Mouse (Mus musculus) natural killer cell, adult 2 months (primary cell): ENCODE data around the gene Ginm1.
"Not testable (repeated sequence)": the region's sequence is repeated elsewhere in the genome, so short reads cannot be mapped to it uniquely, and the experiment has no call there.

Source experiments
- DNase-seq, 2 experiments: peaks; one replicate each; pipeline ENCODE4 v3.0.0; 2022; ENCODE audit warnings: low spot score in 2 of 2

Ginm1 gene

GRCm38 (mm10) chr10:7809937-7810336, 17.3 kb upstream of the Ginm1 start:
- peak; percentile 60 to 70 for DNase-seq

- no peak for DNase-seq
These were observed 10.0 kb upstream of the Ginm1 start for GRCm38 (mm10) chr10:7802519-7803140.

GRCm38 (mm10) chr10:7801258-7801657, 8.6 kb upstream of the Ginm1 start:
- no peak for DNase-seq

GRCm38 (mm10) chr10:7792254-7792750, 322 bp downstream of the Ginm1 start:
- no peak for DNase-seq

DNA sequence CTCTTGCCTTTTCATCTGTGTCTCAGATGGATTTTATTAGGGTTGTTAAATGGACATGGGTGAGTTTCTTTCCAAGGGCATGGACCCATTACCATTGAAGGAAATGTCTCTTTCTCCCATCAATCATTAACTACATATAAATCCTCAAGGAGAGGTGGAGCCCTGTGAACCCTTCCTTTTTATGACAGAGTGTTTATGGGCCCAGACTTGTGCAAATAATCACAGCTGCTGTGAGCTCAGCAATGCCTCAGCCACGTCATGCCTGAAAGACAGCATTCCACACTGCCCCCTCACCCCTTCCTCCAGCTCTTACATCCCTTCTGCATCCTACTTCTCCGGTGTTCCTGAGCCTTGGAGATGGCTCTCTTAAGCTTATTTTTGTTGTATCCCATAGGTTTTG, 5.3 kb downstream of the Ginm1 start:
- DNase-seq, result no peak

DNA sequence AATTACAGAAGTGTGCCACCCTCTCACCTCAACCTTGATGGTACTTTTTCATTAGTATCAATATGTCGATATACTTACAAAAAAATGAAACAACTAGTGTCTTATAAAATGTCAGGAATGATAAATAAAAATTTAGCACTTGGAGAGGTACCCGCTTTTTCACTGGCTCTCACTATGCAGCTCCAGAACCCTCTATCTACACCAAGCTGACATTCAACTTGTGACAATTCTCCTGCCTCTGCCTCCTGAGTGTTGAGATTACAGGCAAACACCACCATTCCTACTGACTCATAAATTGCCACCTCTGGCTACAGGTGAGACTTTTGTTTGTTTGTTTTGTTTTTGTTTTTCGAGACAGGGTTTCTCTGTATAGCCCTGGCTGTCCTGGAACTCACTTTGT, 11.4 kb downstream of the Ginm1 start:
- DNase-seq, result no peak

DNA sequence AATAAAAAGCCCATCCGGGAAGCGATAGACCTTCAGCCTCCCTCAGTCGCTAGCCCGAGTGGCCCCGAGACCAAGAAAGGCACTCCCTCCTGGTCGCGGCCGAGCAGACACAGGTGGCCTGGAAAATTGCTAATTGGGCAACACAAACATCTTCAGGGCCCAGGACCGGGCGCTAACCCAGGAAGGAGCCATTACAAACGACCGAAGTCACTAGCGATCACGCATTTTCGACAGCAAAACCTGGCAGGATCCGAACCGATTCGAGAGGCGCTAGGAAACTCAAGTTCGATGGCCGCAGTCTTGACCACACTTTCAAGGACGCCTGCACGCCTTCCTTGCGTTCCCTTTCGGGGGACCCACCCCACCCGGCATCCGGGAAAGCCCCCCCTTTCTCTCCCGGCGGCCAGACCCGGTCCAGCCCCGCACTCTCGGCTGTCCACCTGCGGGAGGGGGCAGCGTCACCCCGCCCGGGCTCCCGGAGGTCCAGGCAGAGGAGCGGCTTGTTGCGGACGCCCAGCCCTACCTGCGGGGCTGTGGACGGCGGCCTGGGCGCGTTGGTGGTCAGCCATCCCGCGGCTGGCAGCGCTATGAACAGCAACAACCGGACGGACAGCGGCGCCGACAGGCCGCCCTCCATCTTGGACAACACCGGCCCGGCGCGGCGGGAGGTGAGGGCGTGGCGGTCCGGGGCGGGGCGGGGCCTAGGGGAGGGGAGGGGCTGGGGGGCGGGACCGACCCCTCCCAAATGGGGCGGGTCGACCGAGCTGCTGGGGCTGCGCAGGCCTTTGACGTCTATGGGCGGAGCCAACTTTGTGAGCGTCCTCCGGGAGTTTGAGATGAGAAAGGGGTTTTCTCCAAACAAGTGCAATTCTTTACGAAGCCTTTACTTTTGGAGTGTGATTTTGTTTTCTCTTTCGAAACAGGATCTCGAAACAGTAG, 12.1 kb downstream of the Ginm1 start:
- peak; percentile 85 to 88 for DNase-seq

DNA sequence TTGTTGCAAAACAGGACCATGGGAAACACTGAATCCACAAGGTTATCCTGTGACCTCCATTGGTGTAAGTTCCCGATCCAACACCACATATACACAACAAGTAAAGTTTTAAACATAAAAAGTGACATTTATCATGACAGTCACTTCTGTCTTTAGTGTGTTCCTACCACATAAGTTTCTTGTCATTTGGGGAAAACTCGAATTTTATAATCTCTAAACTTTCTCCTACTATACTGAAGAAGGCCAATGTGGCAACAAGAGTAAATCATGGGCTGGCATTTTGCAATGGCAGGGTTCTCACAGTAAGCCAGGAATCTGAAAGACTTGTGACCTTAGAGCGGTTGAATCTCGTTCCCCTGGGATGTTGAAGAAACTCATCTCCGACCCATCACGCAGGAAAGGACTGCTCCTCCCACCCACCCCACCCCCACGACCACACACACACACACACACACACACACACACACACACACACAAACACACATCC, 12.8 kb downstream of the Ginm1 start:
- DNase-seq, result no peak

GRCm38 (mm10) chr10:7778361-7778760, 14.3 kb downstream of the Ginm1 start:
- no peak for DNase-seq

- DNase-seq, result no peak
These were observed 17.2 kb downstream of the Ginm1 start for GRCm38 (mm10) chr10:7775421-7775820.

GRCm38 (mm10) chr10:7772769-7773168, 19.9 kb downstream of the Ginm1 start:
- DNase-seq, result no peak

GRCm38 (mm10) chr10:7772346-7772745, 20.3 kb downstream of the Ginm1 start:
- DNase-seq, result no peak

DNA sequence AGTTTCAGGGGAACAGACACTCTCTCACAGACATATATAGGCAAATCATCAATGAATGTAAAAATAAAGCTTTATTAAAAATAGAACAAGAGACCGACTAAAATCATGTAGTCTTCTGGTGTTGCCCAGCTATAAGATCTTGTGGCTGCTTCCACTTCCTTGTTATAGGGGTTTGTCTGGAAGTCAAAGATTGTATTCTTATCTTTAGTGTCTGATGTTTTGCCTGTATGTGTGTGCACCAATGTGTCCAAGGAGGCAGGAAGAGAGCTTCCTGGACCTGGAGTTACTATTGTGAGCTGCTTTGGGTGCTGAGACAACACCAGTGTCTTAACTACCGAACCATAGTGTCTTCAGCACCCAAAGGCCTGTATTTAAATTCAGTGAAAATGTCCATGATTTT, 35.1 kb downstream of the Ginm1 start:
- DNase-seq, result no peak

- DNase-seq, result no peak
These were observed 43.9 kb downstream of the Ginm1 start for GRCm38 (mm10) chr10:7748752-7749151.

DNA sequence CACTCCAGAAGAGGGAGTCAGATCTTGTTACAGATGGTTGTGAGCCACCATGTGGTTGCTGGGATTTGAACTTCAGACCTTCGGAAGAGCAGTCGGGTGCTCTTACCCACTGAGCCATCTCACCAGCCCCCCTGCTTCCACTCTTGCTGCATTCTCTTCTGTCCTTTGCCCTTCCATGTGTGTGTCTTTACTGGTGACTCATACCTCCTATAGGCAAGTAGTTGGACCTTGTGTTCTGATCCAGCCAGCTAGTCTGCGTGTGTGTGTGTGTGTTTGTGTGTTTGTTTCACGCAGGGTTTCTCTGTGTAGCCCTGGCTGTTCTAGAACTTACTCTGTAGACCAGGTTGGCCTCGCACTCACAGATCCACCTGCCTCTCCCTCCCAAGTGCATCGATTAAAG, 47.1 kb downstream of the Ginm1 start:
- DNase-seq, result not testable (repeated sequence)

- DNase-seq, result no peak
These were observed 54.7 kb downstream of the Ginm1 start for GRCm38 (mm10) chr10:7737914-7738313.

- no peak for DNase-seq
These were observed 55.5 kb downstream of the Ginm1 start for GRCm38 (mm10) chr10:7737122-7737521.

GRCm38 (mm10) chr10:7731582-7731981, 61.0 kb downstream of the Ginm1 start:
- no peak for DNase-seq

DNA sequence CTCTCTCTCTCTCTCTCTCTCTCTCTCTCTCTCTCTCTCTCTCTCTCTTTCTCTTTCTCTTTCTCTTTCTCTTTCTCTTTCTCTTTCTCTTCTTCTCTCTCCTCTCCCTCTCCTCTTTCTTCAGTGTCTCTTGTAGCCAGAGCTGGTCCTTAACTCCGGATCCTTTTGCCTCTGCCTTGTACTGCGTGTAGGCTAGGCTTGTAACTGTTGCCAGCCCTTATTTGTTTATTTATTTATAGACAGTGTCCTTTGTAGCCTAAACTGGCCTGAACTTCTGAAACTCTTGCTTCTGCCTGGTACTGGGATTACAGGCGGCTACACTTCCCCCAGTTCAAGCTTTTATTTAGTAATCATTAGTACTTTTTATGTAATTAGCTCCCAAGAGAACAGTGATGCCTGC, 65.6 kb downstream of the Ginm1 start:
- DNase-seq, result no peak

DNA sequence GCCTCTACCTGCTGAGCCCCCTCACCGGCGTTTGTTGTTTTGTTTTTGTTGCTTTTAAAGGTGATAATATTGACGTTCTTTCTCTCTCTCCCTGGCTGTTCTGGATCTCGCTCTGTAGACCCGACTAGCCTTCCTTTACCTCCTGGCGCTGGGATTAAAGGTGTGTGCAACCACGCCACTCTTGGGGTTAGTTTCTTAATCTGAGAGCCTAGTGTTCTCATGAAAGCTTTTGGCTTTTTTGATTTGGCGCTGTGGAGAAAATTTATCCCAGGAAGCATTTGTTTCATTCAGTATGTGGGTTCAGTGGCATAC, 66.2 kb downstream of the Ginm1 start:
- DNase-seq, result no peak

- peak; percentile 96 for DNase-seq
These were observed 66.7 kb downstream of the Ginm1 start, which contains the start of gene Katna1 for GRCm38 (mm10) chr10:7725751-7726500. Gene Katna1, plus strand, starts transcription at chr10:7726000.
